Mouse (Mus musculus): ENCODE data around the gene Gm20661. TPM values are rescaled to one million over a fixed set of nuclear protein-coding genes. Genes with fewer than 3 reads are reported as not detected.

Gene Gm20661
- total RNA-seq, 2 experiments from 2014 or later: 1.0 to 1.4 TPM

DNA sequence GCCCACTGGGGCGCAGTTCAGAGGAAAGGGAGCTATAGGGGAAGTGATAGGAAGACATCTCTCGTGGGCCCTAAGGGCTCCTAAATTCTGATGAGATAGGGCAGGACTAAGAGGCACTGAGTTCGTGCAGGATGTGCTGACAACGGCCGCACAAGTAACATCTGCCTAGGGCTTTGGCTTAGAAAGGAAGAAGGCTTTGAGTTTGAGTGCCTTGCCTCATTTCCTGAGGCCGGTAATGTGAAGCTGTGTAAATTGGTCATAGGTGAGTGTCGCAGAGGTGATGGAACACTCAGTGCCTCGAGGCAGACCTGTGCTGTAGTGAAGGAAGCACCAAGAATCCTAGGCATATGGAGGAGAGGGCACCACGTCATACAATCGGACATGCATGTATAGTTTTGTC is 16.2 kb upstream of the Gm20661 start:
- DNase-seq (ENCODE audit: extremely low spot score in 1 of 2, low spot score in 1 of 2): no peak

DNA sequence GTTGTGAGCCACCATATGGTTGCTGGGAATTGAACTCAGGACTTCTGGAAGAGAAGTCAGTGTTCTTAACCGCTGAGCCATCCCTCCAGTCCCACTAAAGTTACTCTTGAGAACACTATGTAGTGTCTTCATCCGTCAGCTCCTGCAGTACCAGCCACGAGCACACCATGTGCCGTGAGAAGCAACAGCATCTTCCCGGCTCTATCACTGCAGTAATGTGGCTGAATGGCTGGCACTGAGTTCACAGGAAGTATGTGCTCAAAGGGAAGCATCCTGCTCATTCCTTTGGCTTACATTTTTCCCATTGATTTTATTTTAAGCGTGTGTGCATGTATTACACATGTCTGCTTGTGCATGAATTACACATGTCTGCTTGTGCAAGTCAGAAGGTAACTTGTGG is 15.4 kb upstream of the Gm20661 start:
- no peak for DNase-seq (ENCODE audit: extremely low spot score in 1 of 2, low spot score in 1 of 2)

DNA sequence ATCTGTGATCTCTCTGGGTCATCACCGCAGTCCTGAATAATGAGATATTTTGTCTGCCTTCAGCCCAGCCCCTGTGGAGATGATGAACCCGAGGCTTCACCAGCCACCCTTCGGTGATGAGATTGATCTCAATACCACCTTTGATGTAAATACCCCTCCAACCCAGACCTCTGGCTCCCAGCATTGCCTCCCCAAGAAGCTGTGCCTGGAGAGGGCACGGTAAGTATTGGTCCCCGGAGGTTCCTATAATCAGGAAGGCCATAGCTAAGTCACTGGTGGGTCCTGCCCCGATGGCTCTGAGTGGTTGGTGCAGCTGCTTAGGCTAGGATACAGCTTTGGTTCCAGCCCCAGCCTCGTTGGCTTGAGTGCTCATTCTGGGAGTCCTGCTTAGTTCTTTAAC is 14.3 kb upstream of the Gm20661 start:
- no peak for DNase-seq (ENCODE audit: extremely low spot score in 1 of 2, low spot score in 1 of 2)

DNA sequence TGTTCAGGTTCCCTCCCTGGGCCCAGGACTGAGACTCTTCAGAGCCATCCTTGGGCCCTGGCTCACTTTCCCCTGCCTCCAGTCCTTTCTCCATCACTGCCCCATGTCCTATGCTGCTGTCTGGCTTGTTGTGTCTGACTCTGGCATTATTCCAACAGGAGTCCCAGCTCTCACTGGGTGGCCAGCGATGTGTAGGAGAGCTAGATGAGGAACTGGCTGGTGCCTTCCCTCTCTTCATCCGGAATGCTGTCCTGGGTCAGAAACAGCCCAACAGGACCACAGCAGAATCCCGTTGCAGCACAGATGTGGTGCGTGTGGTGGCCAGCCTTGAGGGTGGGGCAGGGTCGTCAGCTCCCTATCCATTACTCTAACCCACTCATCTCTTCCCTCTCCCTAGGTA is 12.5 kb upstream of the Gm20661 start:
- no peak for DNase-seq (ENCODE audit: extremely low spot score in 1 of 2, low spot score in 1 of 2)

- DNase-seq (ENCODE audit: extremely low spot score in 1 of 2, low spot score in 1 of 2): no peak
Observed at GRCm38 (mm10) chr9:107971690-107972541, 10.9 kb upstream of the Gm20661 start.

DNA sequence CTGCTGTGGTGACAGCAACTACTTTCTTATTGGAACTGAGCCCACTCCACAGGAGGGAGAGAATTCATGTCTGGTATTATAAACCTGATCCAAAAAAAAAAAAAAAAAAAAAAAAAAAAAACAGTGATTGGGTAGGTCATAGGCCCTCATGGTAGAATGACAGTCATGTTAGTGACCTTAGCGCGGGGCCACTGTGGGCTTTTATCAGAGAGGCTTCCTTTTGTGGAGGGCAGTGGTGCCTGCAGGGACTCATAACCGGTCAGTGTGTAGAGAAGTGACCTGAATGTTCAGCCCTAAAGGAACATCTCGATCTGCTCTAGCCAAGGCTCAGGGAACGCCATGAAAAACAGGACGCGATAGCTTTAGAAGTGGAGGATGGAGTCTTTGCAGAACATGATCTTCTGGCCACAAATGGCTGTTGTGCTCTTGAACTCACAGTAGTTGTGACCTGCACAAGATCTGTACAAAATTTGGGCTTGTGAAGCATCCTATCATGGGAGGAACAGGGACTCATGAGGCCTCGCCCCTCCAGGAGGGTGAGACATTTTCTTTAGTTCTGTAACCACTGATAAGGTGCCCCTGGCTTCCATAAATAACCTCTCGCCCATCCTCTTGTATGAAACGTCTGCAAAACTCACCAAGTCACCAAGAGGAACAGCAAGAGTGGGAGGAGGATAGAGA is 8.2 kb upstream of the Gm20661 start:
- DNase-seq (ENCODE audit: extremely low spot score in 1 of 2, low spot score in 1 of 2): no peak

GRCm38 (mm10) chr9:107975399-107976386 is 7.2 kb upstream of the Gm20661 start, which contains the start of gene Uba7:
Gene Uba7 (plus strand): TSS chr9:107975505.
- no peak for DNase-seq (ENCODE audit: extremely low spot score in 1 of 2, low spot score in 1 of 2)

GRCm38 (mm10) chr9:107978815-107979214 is 4.0 kb upstream of the Gm20661 start:
- DNase-seq (ENCODE audit: extremely low spot score in 1 of 2, low spot score in 1 of 2): no peak

DNA sequence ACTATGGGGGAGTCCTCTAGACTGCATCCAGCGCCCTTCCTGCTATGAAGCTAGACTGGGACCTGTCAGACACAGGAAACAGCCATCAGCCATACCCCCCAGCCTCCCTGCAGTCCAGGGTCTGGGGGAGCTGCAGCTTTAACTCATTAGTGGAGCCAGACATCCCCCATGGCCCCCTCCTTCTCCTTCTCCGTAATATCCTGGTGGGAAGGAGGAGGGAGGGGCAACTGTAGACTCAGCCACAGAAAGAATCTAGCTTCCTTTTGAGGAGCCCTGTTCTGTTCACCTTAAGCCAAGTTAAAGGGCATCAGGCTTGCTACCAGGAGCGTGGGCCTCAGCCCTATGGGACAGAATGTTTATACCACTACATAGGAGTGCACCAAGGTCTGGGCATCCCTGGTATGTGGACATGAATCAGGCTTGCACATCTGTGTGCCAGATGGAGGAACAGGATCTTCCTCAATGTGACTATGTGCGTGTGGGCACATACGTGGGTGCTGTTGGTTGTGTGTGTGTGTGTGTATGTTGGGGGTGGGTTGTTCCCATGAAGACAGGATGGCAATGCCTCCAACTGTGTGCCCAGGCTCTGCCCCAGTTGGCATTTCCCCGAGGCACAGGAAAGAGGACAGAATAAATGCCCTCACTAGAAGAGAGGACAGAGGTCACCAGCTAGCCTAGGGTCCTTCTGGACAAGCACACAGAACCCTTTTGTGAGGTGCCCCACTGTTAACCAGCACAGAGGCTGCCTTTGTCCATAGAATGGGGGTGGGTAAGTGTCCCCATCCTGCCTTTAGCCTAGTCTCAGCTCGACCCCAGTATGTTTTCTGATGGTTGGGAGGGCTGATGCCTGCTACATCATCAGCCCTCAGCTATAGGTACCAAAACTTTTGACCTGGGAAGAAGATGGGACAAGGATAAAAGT is 913 bp upstream of the Gm20661 start:
- DNase-seq (ENCODE audit: extremely low spot score in 1 of 2, low spot score in 1 of 2): peak; percentile 22 to 40

DNA sequence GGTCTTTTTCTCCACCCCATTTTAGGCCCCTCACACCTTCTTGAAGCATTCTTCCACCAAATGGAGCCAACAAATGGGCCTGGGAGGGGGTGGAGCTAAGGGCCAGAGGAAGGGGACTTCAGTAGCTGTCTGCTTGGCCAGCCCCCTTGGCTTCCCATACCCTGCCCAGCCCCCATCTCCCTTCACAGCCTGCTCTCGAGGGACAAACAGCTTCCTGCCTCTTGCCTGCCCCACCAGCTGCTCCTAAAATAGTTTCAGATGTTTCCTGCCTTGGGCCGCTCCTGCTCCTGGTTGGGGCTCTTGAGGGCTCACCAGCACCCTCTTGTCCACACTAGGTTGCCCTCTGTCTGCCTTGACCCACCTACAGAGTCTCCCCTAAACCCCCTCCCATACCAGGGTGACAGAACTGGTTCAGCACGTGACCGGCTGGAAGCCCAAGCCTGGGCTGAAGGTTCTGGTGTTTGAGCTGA is 598 bp downstream of the Gm20661 start:
- DNase-seq (ENCODE audit: extremely low spot score in 1 of 2, low spot score in 1 of 2): peak; percentile 29 to 33

- peak in 1 of 2 experiments; percentile 14 for DNase-seq (ENCODE audit: extremely low spot score in 1 of 2, low spot score in 1 of 2)
Observed at GRCm38 (mm10) chr9:107984052-107984753, 1.3 kb downstream of the Gm20661 start.

- no peak for DNase-seq (ENCODE audit: extremely low spot score in 1 of 2, low spot score in 1 of 2)
Observed at GRCm38 (mm10) chr9:107984754-107985055, 1.8 kb downstream of the Gm20661 start.

DNA sequence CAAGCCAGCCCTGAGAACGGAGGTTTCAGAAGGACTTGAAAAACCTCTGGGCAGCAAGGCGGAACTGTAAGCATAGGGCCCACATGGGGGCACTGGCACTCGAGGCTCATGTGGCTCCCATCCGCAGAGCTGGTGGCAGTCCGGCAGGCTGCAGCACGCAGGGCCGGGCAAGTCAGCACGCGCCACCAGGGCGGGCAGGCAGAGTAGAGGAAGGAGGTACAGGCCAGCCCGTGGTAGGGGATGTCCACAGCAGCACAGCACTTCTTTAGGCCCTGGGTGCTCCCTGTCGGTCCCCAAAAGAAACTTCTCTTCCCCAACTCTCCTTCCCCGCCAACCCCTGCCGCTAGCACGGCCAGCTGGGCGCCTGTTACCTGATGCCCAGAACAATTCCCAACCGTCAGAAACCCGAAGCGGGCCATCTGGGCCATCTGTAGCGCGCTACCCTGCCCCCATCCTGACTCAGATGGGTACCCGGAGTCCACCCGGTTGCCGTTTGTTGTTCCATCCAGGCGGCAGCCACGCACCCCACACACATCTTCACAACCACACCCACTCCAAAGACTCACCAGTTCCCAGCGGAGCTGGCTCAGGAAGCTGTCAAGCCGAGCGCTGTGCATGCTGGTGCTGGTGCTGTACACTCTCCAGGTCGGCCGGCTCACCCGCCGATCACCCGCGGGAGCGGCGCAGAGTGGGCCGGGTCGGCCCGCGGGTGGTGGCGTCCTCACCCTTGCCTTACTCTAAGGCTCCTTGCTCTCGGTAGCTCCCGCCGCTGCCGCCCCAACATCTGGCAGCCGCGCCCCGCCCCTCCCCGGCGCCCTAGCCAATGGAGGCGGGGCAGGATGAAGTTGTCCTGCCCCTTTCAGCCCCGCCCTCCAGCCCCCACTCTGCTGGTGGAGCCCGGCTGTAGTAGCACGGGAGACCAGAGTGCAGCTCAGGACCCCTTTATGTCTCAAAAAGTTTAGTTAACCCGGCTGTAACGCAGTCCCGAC is 2.6 kb downstream of the Gm20661 start, which contains the start of gene Inka1:
Gene Inka1 (minus strand): TSS at position 749 of the 989 bp plus-strand sequence.
- DNase-seq (ENCODE audit: extremely low spot score in 1 of 2, low spot score in 1 of 2): peak; percentile 56 to 70

- peak; percentile 67 to 73 for DNase-seq (ENCODE audit: extremely low spot score in 1 of 2, low spot score in 1 of 2)
Observed at GRCm38 (mm10) chr9:107986376-107986775, 3.5 kb downstream of the Gm20661 start.

GRCm38 (mm10) chr9:107987950-107988349 is 5.1 kb downstream of the Gm20661 start:
- no peak for DNase-seq (ENCODE audit: extremely low spot score in 1 of 2, low spot score in 1 of 2)

- DNase-seq (ENCODE audit: extremely low spot score in 1 of 2, low spot score in 1 of 2): no peak
Observed at GRCm38 (mm10) chr9:107992197-107992596, 9.3 kb downstream of the Gm20661 start, which contains the start of gene Cdhr4. Gene Cdhr4 (plus strand): TSS chr9:107992497.

- no peak for DNase-seq (ENCODE audit: extremely low spot score in 1 of 2, low spot score in 1 of 2)
Observed at GRCm38 (mm10) chr9:107993013-107993412, 10.2 kb downstream of the Gm20661 start.
